8 mouse cellular contexts compared by ENCODE assay signal in genomic region chr6:83411635-83412361, GRCm38 (mm10). TPM values are rescaled to one million over a fixed set of nuclear protein-coding genes. Genes with fewer than 3 reads are reported as not detected.
DNase-seq lines count a peak whose midpoint lies in the region; ATAC-seq and TF ChIP-seq lines count a peak whose summit lies in the region.

No protein-coding gene starts in this region.

- H3K4me3 ChIP-seq in cerebellum, adult 2 months (replicated peaks; ENCODE audit: insufficient read depth, low read depth, low read length), result no peak overlapping the region
- no peak overlapping the region for H3K4me3 ChIP-seq in lung, embryonic 14.5 days (ENCODE audit: low read depth, low read length)
- H3K4me3 ChIP-seq in lung, adult 2 months (replicated peaks; ENCODE audit: extremely low read depth, low read depth, low read length), result no peak overlapping the region
- no peak overlapping the region for H3K4me3 ChIP-seq in hindbrain, embryonic 15.5 days
- H3K4me3 ChIP-seq in neural tube, embryonic 14.5 days (ENCODE audit: low read depth, low read length), result no peak overlapping the region

- DNase-seq in cerebellum, adult 2 months, result no peak
- DNase-seq in cerebellum, postnatal 10 days, result no peak
- DNase-seq in lung, embryonic 14.5 days, result no peak
- DNase-seq in lung, adult 2 months, result no peak
- DNase-seq in testis, postnatal 14 days (ENCODE audit: low spot score), result no peak
- no peak for DNase-seq in adrenal gland, postnatal 14 days

- peaks cover 18% of the 10 kb centered on the region; the same call in 1 of the 2 replicates for H3K36me3 ChIP-seq in lung, embryonic 14.5 days (ENCODE audit: insufficient read depth)
- H3K36me3 ChIP-seq in hindbrain, embryonic 15.5 days, result no peaks in the 10 kb centered on the region
- H3K36me3 ChIP-seq in neural tube, embryonic 14.5 days (ENCODE audit: control insufficient read depth, insufficient read depth, low read length), result no peaks in the 10 kb centered on the region

- ATAC-seq in lung, embryonic 14.5 days (ENCODE audit: insufficient read depth), result no peak
- ATAC-seq in hindbrain, embryonic 15.5 days (ENCODE audit: low FRiP score, low read depth), result no peak
- ATAC-seq in neural tube, embryonic 14.5 days (ENCODE audit: low read depth), result no peak

- no peak for TF ChIP-seq POLR2A in cerebellum, adult 2 months (IDR thresholded peaks at IDR 0.05; ENCODE audit: borderline replicate concordance, insufficient read depth, low read length)
- no peak for TF ChIP-seq POLR2A in lung, adult 2 months (IDR thresholded peaks at IDR 0.05; ENCODE audit: borderline replicate concordance, extremely low read depth, low read depth, low read length)

- H3K4me2 ChIP-seq in lung, embryonic 14.5 days, result no peak overlapping the region
- no peak overlapping the region for H3K4me2 ChIP-seq in hindbrain, embryonic 15.5 days
- H3K4me2 ChIP-seq in neural tube, embryonic 14.5 days (ENCODE audit: low read depth, low read length), result no peak overlapping the region

- peak overlapping the region; percentile 30; the same call in 1 of the 2 replicates for H3K27ac ChIP-seq in cerebellum, adult 2 months (ENCODE audit: insufficient read depth, low read length)
- H3K27ac ChIP-seq in lung, embryonic 14.5 days (ENCODE audit: low read depth), result peak overlapping the region; percentile 48; the same call in 1 of the 2 replicates
- 0 out of 2 replicates have a peak overlapping the region, but pooled peaks have one; percentile 38 for H3K27ac ChIP-seq in hindbrain, embryonic 15.5 days (replicated peaks)
- H3K27ac ChIP-seq in neural tube, embryonic 14.5 days (ENCODE audit: low read depth, low read length), result peak overlapping the region; percentile 69

- 66% methylated on average over 9 of the region's 9 CpGs for WGBS in cerebellum, adult 2 months
- 71% methylated on average over 9 of the region's 9 CpGs for WGBS in lung, embryonic 14.5 days
- WGBS in lung, adult 2 months, result 66% methylated on average over 9 of the region's 9 CpGs
- 84% methylated on average over 9 of the region's 9 CpGs for WGBS in hindbrain, embryonic 15.5 days
- 79% methylated on average over 9 of the region's 9 CpGs for WGBS in neural tube, embryonic 14.5 days

- no peaks in the 10 kb centered on the region for H3K9me3 ChIP-seq in lung, embryonic 14.5 days (ENCODE audit: low read depth, low read length)
- H3K9me3 ChIP-seq in hindbrain, embryonic 15.5 days, result no peaks in the 10 kb centered on the region
- no peaks in the 10 kb centered on the region for H3K9me3 ChIP-seq in neural tube, embryonic 14.5 days (ENCODE audit: control insufficient read depth, low read length)

- no peak overlapping the region for H3K9ac ChIP-seq in lung, embryonic 14.5 days
- H3K9ac ChIP-seq in hindbrain, embryonic 15.5 days, result no peak overlapping the region
- H3K9ac ChIP-seq in neural tube, embryonic 14.5 days (replicated peaks; ENCODE audit: low read depth, low read length), result no peak overlapping the region

- peaks cover 48% of the 10 kb centered on the region for H3K4me1 ChIP-seq in cerebellum, adult 2 months (ENCODE audit: control insufficient read depth, insufficient read depth, low read length)
- H3K4me1 ChIP-seq in lung, embryonic 14.5 days (ENCODE audit: insufficient read depth), result peaks cover 20% of the 10 kb centered on the region
- peaks cover 42% of the 10 kb centered on the region for H3K4me1 ChIP-seq in lung, adult 2 months (ENCODE audit: control insufficient read depth, insufficient read depth, low read length)
- H3K4me1 ChIP-seq in hindbrain, embryonic 15.5 days (replicated peaks), result peaks cover 72% of the 10 kb centered on the region
- H3K4me1 ChIP-seq in neural tube, embryonic 14.5 days (ENCODE audit: control insufficient read depth, insufficient read depth, low read length), result peaks cover 46% of the 10 kb centered on the region

- no peaks in the 10 kb centered on the region for H3K27me3 ChIP-seq in cerebellum, adult 2 months (ENCODE audit: control insufficient read depth, insufficient read depth, low read length)
- no peaks in the 10 kb centered on the region for H3K27me3 ChIP-seq in lung, embryonic 14.5 days (ENCODE audit: insufficient read depth, low read length)
- H3K27me3 ChIP-seq in hindbrain, embryonic 15.5 days, result no peaks in the 10 kb centered on the region
- no peaks in the 10 kb centered on the region for H3K27me3 ChIP-seq in neural tube, embryonic 14.5 days (ENCODE audit: control insufficient read depth, insufficient read depth, low read length)

- TF ChIP-seq CTCF in cerebellum, adult 2 months (IDR thresholded peaks at IDR 0.05; ENCODE audit: borderline replicate concordance, insufficient read depth, low read depth, low read length), result no peak
- no peak for TF ChIP-seq CTCF in lung, embryonic 14.5 days (IDR thresholded peaks at IDR 0.05; ENCODE audit: low read depth)
- no peak for TF ChIP-seq CTCF in lung, adult 2 months (IDR thresholded peaks at IDR 0.05; ENCODE audit: insufficient read depth, low read length)

RNA-seq across cellular contexts. Expression of gene Tet3, which starts 47.1 kb away (rescaled TPM):
- 22.5 and 24.7 TPM in 2 replicates for polyA plus RNA-seq in cerebellum, adult 2 months (2012; rRNA removed)
- polyA plus RNA-seq in lung, embryonic 14.5 days (2014; fragmentation: Nextera tagmentation; extraction: Ambion mirVana), result 34.4 and 36.9 TPM in 2 replicates
- polyA plus RNA-seq in lung, adult 2 months (2012; rRNA removed), result 16.0 and 22.4 TPM in 2 replicates
- 57.7 and 70.9 TPM in 2 replicates for polyA plus RNA-seq in hindbrain, embryonic 15.5 days (2015; fragmentation: Nextera tagmentation; extraction: Ambion mirVana)
- 47.7 and 67.0 TPM in 2 replicates for polyA plus RNA-seq in neural tube, embryonic 14.5 days (2014; fragmentation: Nextera tagmentation; extraction: Ambion mirVana)
- total RNA-seq in adrenal gland, postnatal 14 days (2021), result 49.9 and 61.8 TPM in 2 replicates
